Mouse (Mus musculus): ENCODE data around the gene Gm13101.
"Not testable (repeated sequence)": the region's sequence is repeated elsewhere in the genome, so short reads cannot be mapped to it uniquely, and the experiment has no call there.

Gm13101 gene

DNA sequence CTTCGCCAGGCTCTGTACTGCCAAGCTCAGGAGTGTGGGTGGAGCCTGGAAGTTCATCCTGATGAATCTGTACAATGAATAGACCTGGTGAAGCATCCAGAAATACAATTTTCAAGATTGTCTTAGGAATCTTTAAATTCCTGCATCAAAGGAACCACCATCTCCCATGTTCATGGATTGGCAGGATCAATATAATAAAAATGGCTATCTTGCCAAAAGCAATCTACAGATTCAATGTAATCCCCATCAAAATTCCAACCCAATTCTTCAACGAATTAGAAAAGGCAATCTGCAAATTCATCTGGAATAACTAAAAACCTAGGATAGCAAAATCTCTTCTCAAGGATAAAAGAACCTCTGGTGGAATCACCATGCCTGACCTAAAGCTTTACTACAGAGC, at the start of gene Gm13101:
Gene Gm13101 (minus strand): TSS at position 101 of the 400 bp plus-strand sequence.
- not testable (repeated sequence) for DNase-seq (ENCODE audit: low spot score in 2 of 2)

GRCm38 (mm10) chr4:143994269-143994668, 27.5 kb upstream of the Gm13101 start, which contains the start of gene Pramef17:
Pramef17 (minus strand) TSS chr4:143994369.
- not testable (repeated sequence) for DNase-seq (ENCODE audit: low spot score in 2 of 2)

- DNase-seq (ENCODE audit: low spot score in 2 of 2) = peak; percentile 60 to 64
Measured at GRCm38 (mm10) chr4:143988126-143988525, 21.4 kb upstream of the Gm13101 start.

- DNase-seq (ENCODE audit: low spot score in 2 of 2) = peak; percentile 78 to 79
Measured at GRCm38 (mm10) chr4:143987475-143987941, 20.8 kb upstream of the Gm13101 start.

- peak; percentile 56 to 64 for DNase-seq (ENCODE audit: low spot score in 2 of 2)
Measured at GRCm38 (mm10) chr4:143985733-143986132, 19.0 kb upstream of the Gm13101 start.

DNA sequence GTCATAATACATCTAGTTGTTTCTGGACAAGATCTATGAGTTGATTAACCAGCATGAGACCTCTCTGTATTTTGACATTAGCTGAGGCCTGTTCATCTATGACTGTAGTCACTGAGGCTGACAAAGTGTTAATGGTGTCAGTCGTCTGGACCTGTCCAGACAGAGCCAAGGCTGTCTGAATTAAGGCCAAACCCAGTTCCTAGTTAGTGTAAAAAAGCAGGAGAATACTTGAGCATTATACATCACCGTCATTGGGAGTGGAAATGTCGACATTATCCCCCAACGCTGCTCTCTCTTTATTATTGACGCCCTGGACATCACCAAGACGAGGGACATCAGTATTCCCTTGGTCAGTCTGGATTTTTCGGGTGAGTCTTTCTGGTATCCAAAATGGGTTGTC, 18.4 kb upstream of the Gm13101 start:
- DNase-seq (ENCODE audit: low spot score in 2 of 2) = peak; percentile 30 to 57

DNA sequence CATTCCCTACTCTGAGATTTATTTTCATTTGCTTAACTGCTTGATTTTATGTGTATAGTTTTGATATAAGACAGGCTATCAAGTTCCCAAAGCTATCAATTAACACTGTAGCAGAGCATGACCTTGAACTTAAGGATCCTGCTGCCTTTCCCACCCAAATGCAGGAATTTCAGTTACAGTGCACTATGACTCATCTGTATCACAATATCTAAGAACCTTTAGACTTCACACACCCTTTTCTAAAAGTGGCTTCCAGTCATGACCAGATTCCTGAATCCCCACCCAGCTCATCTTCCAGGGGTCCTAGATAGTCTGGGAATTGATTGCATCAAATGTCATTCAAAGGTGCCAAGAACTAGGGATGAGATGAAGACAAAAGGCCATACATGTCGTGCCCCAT, 16.7 kb upstream of the Gm13101 start:
- DNase-seq (ENCODE audit: low spot score in 2 of 2) = not testable (repeated sequence)

DNA sequence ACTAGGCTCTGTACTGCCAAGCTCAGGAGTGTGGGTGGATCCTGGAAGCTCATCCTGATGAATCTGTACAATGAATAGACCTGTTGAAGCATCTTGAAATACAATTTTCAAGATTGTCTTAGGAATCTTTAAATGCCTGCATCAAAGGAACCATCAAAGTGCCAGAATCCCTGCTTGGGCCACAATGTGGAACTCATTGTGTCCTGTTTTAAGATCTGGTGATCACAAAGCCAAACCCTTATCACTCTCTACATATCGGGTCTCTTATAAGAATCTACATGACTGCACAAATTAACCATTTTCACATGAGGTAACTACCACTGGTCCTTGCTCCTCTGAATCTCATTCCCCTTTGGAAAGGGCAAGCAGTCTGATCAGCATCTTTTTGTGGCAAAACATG, 15.8 kb downstream of the Gm13101 start, which contains the start of gene Pramef25:
Gene Pramef25 (minus strand): TSS at position 101 of the 400 bp plus-strand sequence.
- not testable (repeated sequence) for DNase-seq (ENCODE audit: low spot score in 2 of 2)

All from heart, adult 9 months (tissue).